Mouse (Mus musculus) C2C12 (cell line): ENCODE data around the gene Mblac1.

Source experiments
- CEBPB ChIP-seq: IDR thresholded peaks from one replicate; pipeline ENCODE4 v1.6.1; 2011; ENCODE audit warnings: low read depth, mild to moderate bottlenecking, control low read depth, moderate library complexity
- CTCF ChIP-seq: IDR thresholded peaks from one replicate; pipeline ENCODE4 v1.5.1; 2011; ENCODE audit not compliant: control insufficient read depth, insufficient read depth, insufficient read length
- FOSL1 ChIP-seq: IDR thresholded peaks from one replicate; pipeline ENCODE4 v1.8.0; 2011; ENCODE audit warnings: mild to moderate bottlenecking, low read length; ENCODE audit not compliant: poor library complexity, insufficient read depth, severe bottlenecking
- MAX ChIP-seq: IDR thresholded peaks from one replicate; pipeline ENCODE4 v1.6.1; 2011; ENCODE audit warnings: mild to moderate bottlenecking, control low read depth
- MYOD1 ChIP-seq: IDR thresholded peaks from one replicate; pipeline ENCODE4 v1.6.1; 2011; ENCODE audit warnings: low read depth; ENCODE audit not compliant: control insufficient read depth, insufficient read length
- USF1 ChIP-seq: IDR thresholded peaks from one replicate; pipeline ENCODE4 v1.6.1; 2011; ENCODE audit warnings: low read depth, mild to moderate bottlenecking, control low read depth, moderate library complexity

DNA sequence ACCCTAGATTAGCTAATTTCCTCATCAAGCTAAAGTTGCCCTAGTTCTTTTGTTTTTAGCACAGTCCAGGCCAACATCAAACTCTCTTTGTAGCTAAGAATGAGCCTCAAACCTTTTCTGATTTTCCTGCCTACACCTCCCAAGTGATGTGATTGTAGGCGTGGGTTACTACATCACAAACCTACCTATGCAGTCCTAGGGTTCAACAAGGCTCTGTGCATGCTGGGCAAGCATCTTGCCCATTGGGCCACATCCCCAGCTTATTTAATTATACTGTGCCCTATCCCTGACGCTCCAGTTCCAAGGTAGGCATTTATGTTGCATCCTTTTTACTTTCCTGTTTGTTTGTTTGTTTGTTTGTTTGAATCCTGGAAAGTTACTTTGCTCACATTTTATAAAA, 31.6 kb downstream of the Mblac1 start, which contains the start of gene Nxpe5:
- TF ChIP-seq CTCF (no peak), MYOD1 (no peak), MAX (no peak), FOSL1 (no peak), USF1 (no peak), CEBPB (no peak)
